Mouse (Mus musculus) right cerebral cortex, postnatal 25 days (tissue): ENCODE measurements at regions not wholly inside any gene's neighbourhood (a gene's known extent, or its start where the extent isn't known, plus 50 kb on each side); places are given as distances from the start of the nearest gene placed in this dataset.

Source experiments
- DNase-seq: peaks from one replicate; pipeline ENCODE4 v3.0.0; 2022

- DNase-seq, result no peak
Measured at GRCm38 (mm10) chr4:50291397-50291945, 445.9 kb upstream of the Grin3a start.

DNA sequence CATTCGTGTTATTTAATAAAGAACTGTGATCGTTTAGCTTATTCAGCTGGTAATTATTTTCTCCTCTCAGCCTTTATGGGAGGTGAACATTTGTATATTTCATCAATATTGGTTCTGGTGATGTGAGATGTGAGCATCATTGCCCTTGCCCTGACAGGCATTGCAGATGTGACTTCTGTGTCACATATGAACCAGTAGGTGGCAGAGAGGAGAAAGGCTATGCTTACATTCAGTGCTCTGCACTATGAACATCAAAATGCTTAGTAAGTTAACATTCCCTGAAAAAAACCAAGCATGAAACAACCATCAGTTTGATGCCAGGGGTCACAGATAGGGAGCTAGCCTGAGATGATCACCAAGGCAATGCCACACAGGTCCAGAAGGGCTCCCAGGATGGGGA is 441.1 kb upstream of the Grin3a start:
- DNase-seq, result no peak

DNA sequence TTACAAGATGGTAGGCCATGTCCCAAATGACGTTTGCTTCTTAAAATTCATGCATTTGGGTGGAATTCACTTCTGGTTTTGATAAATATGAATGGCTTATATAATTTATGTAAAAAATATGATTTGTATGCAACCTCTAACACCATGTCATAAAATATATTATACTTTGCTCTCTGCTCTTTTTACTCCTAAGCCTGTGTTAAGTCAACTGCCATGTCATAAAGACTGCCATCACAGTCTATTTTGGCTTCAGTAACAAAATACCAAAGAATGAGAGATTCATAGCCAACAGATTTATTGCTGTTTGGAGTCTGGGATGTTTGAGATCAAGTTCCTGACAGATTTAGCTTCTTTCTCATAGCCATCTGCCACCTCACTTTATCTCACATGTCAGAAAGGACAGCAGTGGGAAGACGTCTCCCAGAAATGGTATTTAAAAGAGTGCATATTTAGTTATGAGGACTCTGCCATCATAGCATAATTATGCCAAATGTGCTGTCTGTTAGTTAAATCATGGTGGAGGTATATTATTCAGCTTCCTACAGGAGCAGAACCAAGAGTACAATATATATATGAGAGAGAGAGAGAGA is 413.6 kb upstream of the Grin3a start:
- no peak for DNase-seq

- no peak for DNase-seq
Measured at GRCm38 (mm10) chr4:50242042-50242441, 396.5 kb upstream of the Grin3a start.

- no peak for DNase-seq
Measured at GRCm38 (mm10) chr4:50240951-50241350, 395.4 kb upstream of the Grin3a start.

GRCm38 (mm10) chr4:50239386-50239785 is 393.8 kb upstream of the Grin3a start:
- no peak for DNase-seq

GRCm38 (mm10) chr4:50235476-50235875 is 389.9 kb upstream of the Grin3a start:
- no peak for DNase-seq

- DNase-seq, result no peak
Measured at GRCm38 (mm10) chr4:50203348-50203747, 357.8 kb upstream of the Grin3a start.

DNA sequence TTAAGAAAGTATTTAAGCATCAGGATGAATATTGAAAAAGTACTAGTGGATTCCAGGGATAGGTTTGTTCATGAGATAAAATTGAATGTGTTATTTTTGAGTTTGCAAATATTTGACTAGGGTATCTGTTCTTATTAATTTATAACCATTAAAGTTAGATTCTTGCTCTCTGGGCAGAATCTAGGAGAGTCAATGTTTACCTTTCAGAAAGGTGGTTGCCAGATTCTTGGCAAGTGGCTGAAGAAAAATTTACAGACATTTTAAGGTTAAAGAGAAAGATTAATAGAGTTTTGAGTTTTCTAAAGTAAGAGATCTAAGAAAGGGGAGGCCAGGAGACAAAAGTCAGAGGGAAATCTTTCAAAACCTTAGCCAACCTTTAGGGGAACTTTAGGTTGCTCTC is 331.7 kb upstream of the Grin3a start:
- no peak for DNase-seq

DNA sequence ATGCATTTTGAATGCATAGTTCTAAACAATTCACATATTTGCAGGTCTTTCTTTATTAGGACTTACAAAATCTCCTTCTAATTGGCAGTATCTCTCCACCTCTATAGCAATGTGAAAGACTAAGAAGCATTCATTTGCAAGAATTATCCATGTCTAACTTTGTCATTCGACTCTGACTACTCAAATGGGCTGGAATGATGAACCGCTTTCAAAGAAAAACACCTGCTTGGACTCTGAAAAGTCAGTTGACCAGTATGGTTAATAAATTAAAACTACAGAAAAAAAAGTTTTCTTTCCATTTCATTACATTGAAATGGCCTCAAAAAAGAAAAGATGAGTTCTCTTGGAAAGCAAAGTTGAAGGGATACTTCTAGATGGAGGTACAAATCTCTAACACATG is 331.1 kb upstream of the Grin3a start:
- no peak for DNase-seq

DNA sequence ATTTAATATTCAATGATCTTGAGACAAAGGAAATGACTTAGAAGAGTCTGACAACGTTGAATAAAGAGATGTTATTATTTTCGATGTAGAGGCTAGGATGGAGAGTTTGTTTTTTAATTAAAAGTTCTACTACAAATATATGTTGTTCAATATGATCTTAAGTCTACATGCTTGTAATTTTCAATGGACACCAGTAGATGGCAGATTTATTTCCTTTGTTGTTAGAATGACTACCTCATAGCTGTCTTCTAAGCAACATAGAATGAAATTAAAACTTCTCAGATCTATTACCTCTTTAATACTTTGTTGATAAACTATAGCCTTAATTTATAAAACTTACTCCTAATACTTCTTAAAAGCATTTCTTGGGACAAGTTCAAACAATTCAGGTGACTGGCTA is 315.3 kb upstream of the Grin3a start:
- no peak for DNase-seq

- DNase-seq, result no peak
Measured at GRCm38 (mm10) chr4:50145926-50146325, 300.4 kb upstream of the Grin3a start.

- DNase-seq, result peak; percentile 6
Measured at GRCm38 (mm10) chr4:50130262-50130661, 284.7 kb upstream of the Grin3a start.

- no peak for DNase-seq
Measured at GRCm38 (mm10) chr4:50106557-50106956, 261.0 kb upstream of the Grin3a start.

- DNase-seq, result no peak
Measured at GRCm38 (mm10) chr4:50087860-50088259, 242.3 kb upstream of the Grin3a start.

- no peak for DNase-seq
Measured at GRCm38 (mm10) chr4:50086676-50087075, 241.1 kb upstream of the Grin3a start.

DNA sequence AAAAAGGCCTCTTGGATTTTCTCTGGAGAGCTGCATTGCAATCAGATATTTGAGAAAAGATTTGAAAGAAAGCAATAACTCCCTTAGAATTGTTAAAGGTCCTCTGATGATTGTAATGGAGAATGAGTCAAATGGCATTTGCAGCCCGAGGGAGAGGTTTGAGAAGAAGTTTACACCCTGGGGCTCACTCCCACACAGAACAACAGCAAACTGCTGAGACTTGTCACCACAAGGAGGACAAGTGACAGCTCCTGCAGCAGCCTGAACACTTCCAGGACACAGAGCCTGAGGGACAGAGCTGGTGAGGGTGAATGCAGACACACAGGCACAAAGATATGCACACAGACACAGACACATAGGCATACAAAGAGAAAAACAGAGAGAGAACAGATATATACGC is 210.0 kb upstream of the Grin3a start:
- no peak for DNase-seq

DNA sequence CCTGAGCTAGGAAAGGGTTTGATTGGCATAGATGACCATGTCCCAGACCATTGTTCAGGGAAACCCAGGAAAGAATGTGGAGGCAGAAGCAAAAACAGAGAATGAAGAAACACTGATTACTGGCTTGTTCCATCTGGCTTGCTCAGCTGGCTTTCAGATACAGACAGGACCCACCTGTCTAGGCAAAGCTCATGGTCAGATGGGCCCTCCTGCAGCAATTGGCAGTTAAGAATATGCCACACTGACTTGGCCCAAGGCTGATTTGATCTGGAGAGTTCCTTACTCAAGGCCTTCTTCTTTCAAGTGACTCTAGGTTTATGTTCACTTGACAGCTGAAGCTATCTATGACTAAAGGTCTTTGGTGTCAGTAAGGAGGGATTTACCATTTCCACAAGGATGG is 195.9 kb upstream of the Grin3a start:
- DNase-seq, result no peak

- peak; percentile 14 for DNase-seq
Measured at GRCm38 (mm10) chr4:50036079-50036478, 190.5 kb upstream of the Grin3a start.

- no peak for DNase-seq
Measured at GRCm38 (mm10) chr4:50025356-50025755, 179.8 kb upstream of the Grin3a start.
